Mouse (Mus musculus): ENCODE results near the gene Wnt3. TPM values are rescaled to one million over a fixed set of nuclear protein-coding genes. Genes with fewer than 3 reads are reported as not detected.

The Wnt3 gene
- 0.35 TPM for polyA plus RNA-seq (2014; fragmentation: Illumina TruSeq; extraction: RNeasy Lipid Tissue Mini Kit (QIAGEN cat#74804); ENCODE audit: low read depth, low replicate concordance)

DNA sequence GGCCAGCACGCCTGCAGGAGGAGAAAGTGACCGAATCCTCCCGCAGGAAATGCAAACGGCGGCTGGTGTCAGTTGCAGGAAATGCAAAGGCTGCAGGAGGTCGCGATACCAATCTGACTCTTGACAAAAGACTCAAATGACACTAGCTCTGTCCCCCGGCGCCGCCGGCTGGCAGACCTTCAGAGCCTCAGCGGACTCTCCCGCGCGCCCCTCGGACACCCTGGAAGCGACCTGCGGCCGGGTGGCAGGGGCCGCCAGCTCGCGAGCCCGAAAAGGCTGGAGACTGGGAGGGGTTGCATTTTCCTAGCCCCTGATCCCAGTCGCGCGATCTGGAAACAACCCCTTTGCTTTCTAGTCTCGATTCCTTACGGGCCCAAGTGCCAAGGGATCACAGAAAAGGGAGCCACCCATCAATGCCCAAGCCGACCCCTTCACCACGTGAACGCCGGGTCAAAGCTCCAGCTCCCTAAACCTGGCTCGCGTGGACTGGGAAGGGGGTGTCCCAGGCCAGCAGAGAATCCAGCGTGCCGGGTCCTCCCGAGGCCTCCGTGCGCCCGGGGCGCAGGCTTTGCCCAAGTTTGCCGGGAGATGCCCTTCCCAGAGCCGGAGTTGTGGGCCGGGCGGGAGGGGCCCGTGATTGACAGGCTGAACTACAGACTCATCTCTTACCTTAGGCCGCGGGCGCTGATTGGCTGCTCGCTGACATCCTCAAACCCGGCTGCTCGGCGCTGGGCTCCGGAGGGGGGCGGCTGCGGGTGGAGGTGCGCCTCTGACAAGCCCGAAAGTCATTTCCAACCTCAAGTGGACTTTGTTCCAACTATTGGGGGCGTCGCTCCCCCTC, at the start of gene Wnt3:
TSS of gene Wnt3 (plus strand) at position 764 of the 841 bp plus-strand sequence.

DNA sequence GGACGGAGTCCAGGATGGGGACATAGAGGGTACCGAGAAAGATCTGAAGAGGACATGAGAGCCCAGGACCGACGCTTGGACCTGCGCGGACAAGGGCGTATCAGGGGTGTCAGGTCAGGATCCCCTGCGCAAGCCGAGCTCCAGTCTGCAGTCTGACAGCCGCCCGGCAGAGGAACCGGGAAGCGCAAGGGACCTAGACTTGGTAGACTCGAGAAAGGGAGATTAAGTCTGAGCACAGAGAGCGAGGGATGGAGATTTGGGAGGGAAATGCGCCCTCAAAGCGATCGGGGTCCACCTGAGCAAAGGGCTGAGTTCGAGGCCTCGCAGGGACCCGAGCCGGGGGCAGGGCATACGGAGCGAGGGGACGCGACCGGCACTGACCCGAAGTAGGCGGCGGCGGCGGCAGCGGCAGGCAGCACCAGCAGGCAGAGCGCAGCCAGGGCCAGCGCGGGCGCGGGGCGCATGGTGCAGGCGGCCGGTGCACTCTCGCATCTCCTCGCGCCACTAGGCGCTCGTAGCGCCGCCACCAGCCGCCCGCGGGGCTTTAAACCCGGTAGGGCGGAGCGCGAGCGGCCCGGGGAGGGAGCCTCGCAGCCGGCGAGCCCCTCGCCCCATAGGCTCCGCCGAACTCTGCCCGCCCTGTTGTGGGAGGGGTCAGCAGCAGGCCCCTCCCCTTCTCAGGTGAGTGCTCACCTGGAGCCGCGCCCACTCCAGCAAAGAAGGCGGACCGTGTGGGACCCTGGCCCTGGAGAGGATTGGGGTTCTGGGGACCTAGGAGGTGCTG, 24.5 kb upstream of the Wnt3 start, which contains the start of gene Wnt9b:
TSS of gene Wnt9b (minus strand) at position 516 of the 784 bp plus-strand sequence.

Other genes with a start within 250 kb of the Wnt3 start
- gene Gm884, start 153.0 kb upstream of the Wnt3 start, polyA plus RNA-seq (2014; fragmentation: Illumina TruSeq; extraction: RNeasy Lipid Tissue Mini Kit (QIAGEN cat#74804); ENCODE audit: low read depth, low replicate concordance) = 178 TPM
- 192 TPM for gene Lyzl6, start 135.3 kb upstream of the Wnt3 start, polyA plus RNA-seq (2014; fragmentation: Illumina TruSeq; extraction: RNeasy Lipid Tissue Mini Kit (QIAGEN cat#74804); ENCODE audit: low read depth, low replicate concordance)
- not detected for gene Rprml, start 124.6 kb upstream of the Wnt3 start, polyA plus RNA-seq (2014; fragmentation: Illumina TruSeq; extraction: RNeasy Lipid Tissue Mini Kit (QIAGEN cat#74804); ENCODE audit: low read depth, low replicate concordance)
- 59.1 TPM for gene Gosr2, start 76.3 kb upstream of the Wnt3 start, polyA plus RNA-seq (2014; fragmentation: Illumina TruSeq; extraction: RNeasy Lipid Tissue Mini Kit (QIAGEN cat#74804); ENCODE audit: low read depth, low replicate concordance)
- not detected for gene Wnt9b, start 24.3 kb upstream of the Wnt3 start, polyA plus RNA-seq (2014; fragmentation: Illumina TruSeq; extraction: RNeasy Lipid Tissue Mini Kit (QIAGEN cat#74804); ENCODE audit: low read depth, low replicate concordance)
- gene Nsf, start 179.9 kb downstream of the Wnt3 start, polyA plus RNA-seq (2014; fragmentation: Illumina TruSeq; extraction: RNeasy Lipid Tissue Mini Kit (QIAGEN cat#74804); ENCODE audit: low read depth, low replicate concordance) = 6.5 TPM
- gene Arf2, start 192.6 kb downstream of the Wnt3 start, polyA plus RNA-seq (2014; fragmentation: Illumina TruSeq; extraction: RNeasy Lipid Tissue Mini Kit (QIAGEN cat#74804); ENCODE audit: low read depth, low replicate concordance) = 23.6 TPM

Measured in testis, adult 10 weeks (tissue).